19 mouse cellular contexts compared by ENCODE assay signal in the genomic region with DNA sequence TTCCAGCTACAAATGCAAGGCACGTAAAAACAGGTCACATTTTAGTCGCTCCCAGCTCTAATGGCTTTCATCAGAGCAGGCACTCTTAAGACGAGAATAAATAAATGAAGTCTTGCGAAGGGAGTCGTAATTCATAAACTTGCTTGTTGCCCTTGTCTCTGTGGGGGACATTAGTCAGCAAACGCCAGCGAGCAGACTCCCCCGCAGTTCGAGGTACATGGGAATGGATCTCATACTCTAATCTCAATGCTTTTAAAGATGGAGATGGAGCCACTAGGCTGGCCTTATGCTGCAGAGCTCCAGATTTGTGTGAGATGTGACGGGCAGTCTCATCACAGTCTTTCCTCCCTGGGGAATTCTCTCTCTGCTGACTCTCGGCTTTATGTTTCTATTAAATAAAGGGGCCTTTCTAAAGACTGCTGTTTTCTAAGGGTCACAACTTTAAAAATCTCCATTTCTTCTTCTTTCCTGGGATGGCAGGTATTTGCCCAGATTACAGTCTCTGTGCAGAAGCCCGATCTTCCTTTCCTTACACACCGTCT. TPM values are rescaled to one million over a fixed set of nuclear protein-coding genes. Genes with fewer than 3 reads are reported as not detected.
A peak's percentile ranks its signal among the peaks of the same experiment; 100 is the strongest.
DNase-seq lines count a peak whose midpoint lies in the region; ATAC-seq and TF ChIP-seq lines count a peak whose summit lies in the region.
"Had no signal": no experiment of that assay in that cellular context is flagged by ENCODE, and none has a peak within 500 bp of the region (broad histone marks: within the 10 kb centered on the region; RNA-seq: fewer than 3 reads in every experiment).

No protein-coding gene starts in this region.

- no peaks in the 10 kb centered on the region for H3K27me3 ChIP-seq in kidney, postnatal 0 days (ENCODE audit: insufficient read depth, low read length)
- H3K27me3 ChIP-seq in spleen, adult 2 months (ENCODE audit: control insufficient read depth, insufficient read depth, low read length) = no peaks in the 10 kb centered on the region
- no peaks in the 10 kb centered on the region for H3K27me3 ChIP-seq in hindbrain, embryonic 16.5 days (replicated peaks; ENCODE audit: control insufficient read depth, insufficient read depth, low read length)
- H3K27me3 ChIP-seq: heart, embryonic 12.5 days; limb, embryonic 12.5 days had no signal

- no peaks in the 10 kb centered on the region for H3K9me3 ChIP-seq in kidney, postnatal 0 days (replicated peaks; ENCODE audit: low read length)
- H3K9me3 ChIP-seq in hindbrain, embryonic 16.5 days (ENCODE audit: control insufficient read depth, low read length) = peaks cover 3% of the 10 kb centered on the region; the same call in 1 of the 2 replicates
- H3K9me3 ChIP-seq: heart, embryonic 12.5 days; limb, embryonic 12.5 days had no signal

- no peak for TF ChIP-seq POLR2A in spleen, adult 2 months (IDR thresholded peaks at IDR 0.05; ENCODE audit: low read depth, low read length)

- no peak overlapping the region for H3K4me2 ChIP-seq in kidney, postnatal 0 days (ENCODE audit: low read length)
- no peak overlapping the region for H3K4me2 ChIP-seq in hindbrain, embryonic 16.5 days (ENCODE audit: low read length)
- H3K4me2 ChIP-seq: heart, embryonic 12.5 days; limb, embryonic 12.5 days had no signal

- peaks cover 10% of the 10 kb centered on the region for H3K4me1 ChIP-seq in kidney, postnatal 0 days (replicated peaks; ENCODE audit: insufficient read depth, low read length)
- peaks cover 25% of the 10 kb centered on the region; the same call in 1 of the 2 replicates for H3K4me1 ChIP-seq in spleen, adult 2 months (ENCODE audit: control insufficient read depth, insufficient read depth, insufficient read length)
- H3K4me1 ChIP-seq in hindbrain, embryonic 16.5 days (ENCODE audit: control insufficient read depth, insufficient read depth, low read depth, low read length) = peaks cover 22% of the 10 kb centered on the region

- no peak overlapping the region for H3K27ac ChIP-seq in kidney, postnatal 0 days
- peak overlapping the region; percentile 55 for H3K27ac ChIP-seq in spleen, adult 2 months (ENCODE audit: insufficient read depth, low read length)
- H3K27ac ChIP-seq in hindbrain, embryonic 16.5 days (ENCODE audit: low read depth, low read length) = peak overlapping the region; percentile 17; the same call in 1 of the 2 replicates
- H3K27ac ChIP-seq: left cerebral cortex, adult 2 months; limb, embryonic 12.5 days; macrophage had no signal

- no peak overlapping the region for H3K4me3 ChIP-seq in kidney, postnatal 0 days (replicated peaks; ENCODE audit: low read depth, low read length)
- no peak overlapping the region for H3K4me3 ChIP-seq in spleen, adult 2 months (ENCODE audit: extremely low read depth, insufficient read depth, insufficient read length)
- H3K4me3 ChIP-seq in hindbrain, embryonic 16.5 days (ENCODE audit: low read length) = no peak overlapping the region
- H3K4me3 ChIP-seq: erythroblast, embryonic 14.5 days; heart, embryonic 12.5 days; left cerebral cortex, adult 2 months; limb, embryonic 12.5 days had no signal

- no peak overlapping the region for H3K9ac ChIP-seq in kidney, postnatal 0 days (ENCODE audit: low read depth, low read length)
- H3K9ac ChIP-seq in hindbrain, embryonic 16.5 days (ENCODE audit: low read depth, low read length) = no peak overlapping the region
- H3K9ac ChIP-seq: heart, embryonic 12.5 days; limb, embryonic 12.5 days had no signal

- no peak for ATAC-seq in kidney, postnatal 0 days (replicated peaks; ENCODE audit: low FRiP score, low read depth)
- ATAC-seq in hindbrain, embryonic 16.5 days = no peak
- ATAC-seq in inflammation-experienced regulatory T-cells, adult 6 months = no peak
- ATAC-seq: activated CD4-positive, CD25-positive, alpha-beta regulatory T cell, adult 4 months; CD4-positive, CD25-positive, alpha-beta regulatory T cell, adult 4 months had no signal

- peak; percentile 64 for DNase-seq in kidney, postnatal 0 days (ENCODE audit: low spot score)
- DNase-seq in kidney, adult 9 months = no peak
- no peak for DNase-seq in spleen, adult 2 months (ENCODE audit: low read depth in 1 of 2, low spot score in 2 of 2)
- no peak for DNase-seq in spleen, postnatal 14 days (ENCODE audit: low spot score in 2 of 2)
- DNase-seq in adrenal gland, postnatal 14 days = no peak
- DNase-seq: cerebellum, adult 11 months; gastrocnemius, postnatal 36 days; spleen, adult 18-20 months had no signal

- 22% methylated on average over 13 of the region's 13 CpGs for WGBS in kidney, postnatal 0 days
- whole genome bisulfite sequencing in spleen, adult 2 months = 68% methylated on average over 13 of the region's 13 CpGs
- 52% methylated on average over 13 of the region's 13 CpGs for WGBS in hindbrain, embryonic 16.5 days

- H3K36me3 ChIP-seq in kidney, postnatal 0 days (ENCODE audit: insufficient read depth, low read length) = no peaks in the 10 kb centered on the region
- H3K36me3 ChIP-seq in spleen, adult 2 months (ENCODE audit: control insufficient read depth, insufficient read depth, low read length) = no peaks in the 10 kb centered on the region
- no peaks in the 10 kb centered on the region for H3K36me3 ChIP-seq in hindbrain, embryonic 16.5 days (ENCODE audit: control insufficient read depth, insufficient read depth, low read length)
- H3K36me3 ChIP-seq: heart, embryonic 12.5 days; limb, embryonic 12.5 days had no signal

- no peak for TF ChIP-seq CTCF in kidney, postnatal 0 days (IDR thresholded peaks at IDR 0.05; ENCODE audit: low read depth)
- no peak for TF ChIP-seq CTCF in spleen, adult 2 months (IDR thresholded peaks at IDR 0.05; ENCODE audit: extremely low read depth, insufficient read depth, insufficient read length, insufficient replicate concordance)

RNA-seq across cellular contexts. Expression of a gene that starts 39.4 kb away (rescaled TPM):
- not detected in 2 replicates for polyA plus RNA-seq in kidney, postnatal 0 days (2015; fragmentation: Nextera tagmentation; extraction: Ambion mirVana)
- polyA plus RNA-seq in spleen, adult 2 months (2012; rRNA removed) = 0.09 TPM in 1 of 2 replicates, not detected in the other
- not detected in 2 replicates for polyA plus RNA-seq in hindbrain, embryonic 16.5 days (2015; fragmentation: Nextera tagmentation; extraction: Ambion mirVana)
- total RNA-seq in adrenal gland, postnatal 14 days (2021) = not detected in 2 replicates
- polyA plus RNA-seq in inflammation-experienced regulatory T-cells, adult 6 months (2017; shearing (Covaris generic)) = not detected
- total RNA-seq: gastrocnemius, postnatal 36 days; hematopoietic stem cell, adult 5-6 weeks; left cerebral cortex, adult 2 months had no signal
- polyA plus RNA-seq: activated CD4-positive, CD25-positive, alpha-beta regulatory T cell, adult 4 months; CD4-positive, CD25-positive, alpha-beta regulatory T cell, adult 4 months; erythroblast, embryonic 14.5 days; heart, embryonic 12.5 days; limb, embryonic 12.5 days; liver, embryonic 16.5 days; macrophage had no signal
